Mouse (Mus musculus): ENCODE measurements at regions not wholly inside any gene's neighbourhood (a gene's known extent, or its start where the extent isn't known, plus 50 kb on each side); places are given as distances from the start of the nearest gene placed in this dataset.

- no peaks in the 10 kb centered on the region for H3K9me3 ChIP-seq (replicated peaks)
- ATAC-seq (ENCODE audit: extremely low read depth, insufficient number of reproducible peaks, low FRiP score, poor library complexity, severe bottlenecking) (no peak), DNase-seq (ENCODE audit: low spot score) (no peak)
Observed at GRCm38 (mm10) chr3:159689743-159690142, 90.8 kb downstream of the Rpe65 start.

GRCm38 (mm10) chr3:159724340-159725119 is 114.9 kb upstream of the Wls start:
- DNase-seq (ENCODE audit: low spot score), result no peak

More at GRCm38 (mm10) chr3:159689743-159690142, 90.8 kb downstream of the Rpe65 start:
- TF ChIP-seq POLR2AphosphoS5 (IDR thresholded peaks at IDR 0.05; ENCODE audit: insufficient replicate concordance, low read depth, low read length) (no peak), CTCF (IDR thresholded peaks at IDR 0.05; ENCODE audit: low read depth, low read length) (no peak), GATA2 (IDR thresholded peaks at IDR 0.05; ENCODE audit: borderline replicate concordance, low read depth, low read length) (no peak), GATA1 (IDR thresholded peaks at IDR 0.05; ENCODE audit: borderline replicate concordance, low read length) (no peak), TAL1 (conservative IDR thresholded peaks at IDR 0.05; ENCODE audit: low read depth, low read length) (no peak)
- Histone ChIP-seq H3K36me3 (replicated peaks) (no peaks in the 10 kb centered on the region), H3K4me1 (ENCODE audit: insufficient read depth, low read depth, low read length) (no peaks in the 10 kb centered on the region), H3K27me3 (ENCODE audit: insufficient read depth, low read length) (no peaks in the 10 kb centered on the region), H3K4me3 (ENCODE audit: low read depth, low read length) (no peak overlapping the region)

GRCm38 (mm10) chr3:159732201-159732600 is 107.3 kb upstream of the Wls start:
- DNase-seq (ENCODE audit: low spot score) (no peak), ATAC-seq (ENCODE audit: extremely low read depth, insufficient number of reproducible peaks, low FRiP score, poor library complexity, severe bottlenecking) (no peak)
- TF ChIP-seq TAL1 (conservative IDR thresholded peaks at IDR 0.05; ENCODE audit: low read depth, low read length) (no peak), GATA1 (IDR thresholded peaks at IDR 0.05; ENCODE audit: borderline replicate concordance, low read length) (no peak), POLR2AphosphoS5 (IDR thresholded peaks at IDR 0.05; ENCODE audit: insufficient replicate concordance, low read depth, low read length) (no peak), CTCF (IDR thresholded peaks at IDR 0.05; ENCODE audit: low read depth, low read length) (no peak), GATA2 (IDR thresholded peaks at IDR 0.05; ENCODE audit: borderline replicate concordance, low read depth, low read length) (no peak)
- no peaks in the 10 kb centered on the region for H3K9me3 ChIP-seq (replicated peaks)
- no peaks in the 10 kb centered on the region for H3K36me3 ChIP-seq (replicated peaks)
- no peaks in the 10 kb centered on the region for H3K27me3 ChIP-seq (ENCODE audit: insufficient read depth, low read length)
- no peaks in the 10 kb centered on the region for H3K4me1 ChIP-seq (ENCODE audit: insufficient read depth, low read depth, low read length)
- H3K4me3 ChIP-seq (ENCODE audit: low read depth, low read length), result no peak overlapping the region

More at GRCm38 (mm10) chr3:159724340-159725119, 114.9 kb upstream of the Wls start:
- H3K9me3 ChIP-seq (replicated peaks), result no peaks in the 10 kb centered on the region
- H3K36me3 ChIP-seq (replicated peaks), result no peaks in the 10 kb centered on the region
- peak; percentile 92 for ATAC-seq (ENCODE audit: extremely low read depth, insufficient number of reproducible peaks, low FRiP score, poor library complexity, severe bottlenecking)
- TF ChIP-seq CTCF (IDR thresholded peaks at IDR 0.05; ENCODE audit: low read depth, low read length), result no peak
- no peak for TF ChIP-seq GATA1 (IDR thresholded peaks at IDR 0.05; ENCODE audit: borderline replicate concordance, low read length)
- no peak for TF ChIP-seq GATA2 (IDR thresholded peaks at IDR 0.05; ENCODE audit: borderline replicate concordance, low read depth, low read length)
- H3K4me3 ChIP-seq (ENCODE audit: low read depth, low read length), result no peak overlapping the region
- no peaks in the 10 kb centered on the region for H3K4me1 ChIP-seq (ENCODE audit: insufficient read depth, low read depth, low read length)
- H3K27me3 ChIP-seq (ENCODE audit: insufficient read depth, low read length), result no peaks in the 10 kb centered on the region

- TF ChIP-seq GATA2 (IDR thresholded peaks at IDR 0.05; ENCODE audit: borderline replicate concordance, low read depth, low read length) (no peak), CTCF (IDR thresholded peaks at IDR 0.05; ENCODE audit: low read depth, low read length) (no peak), POLR2AphosphoS5 (IDR thresholded peaks at IDR 0.05; ENCODE audit: insufficient replicate concordance, low read depth, low read length) (no peak), GATA1 (IDR thresholded peaks at IDR 0.05; ENCODE audit: borderline replicate concordance, low read length) (no peak), TAL1 (conservative IDR thresholded peaks at IDR 0.05; ENCODE audit: low read depth, low read length) (no peak)
- no peak for ATAC-seq (ENCODE audit: extremely low read depth, insufficient number of reproducible peaks, low FRiP score, poor library complexity, severe bottlenecking)
- H3K9me3 ChIP-seq (replicated peaks), result no peaks in the 10 kb centered on the region
Observed at GRCm38 (mm10) chr3:159733141-159733540, 106.3 kb upstream of the Wls start.

GRCm38 (mm10) chr3:159734547-159734946 is 104.9 kb upstream of the Wls start:
- Histone ChIP-seq H3K4me3 (ENCODE audit: low read depth, low read length) (no peak overlapping the region), H3K4me1 (ENCODE audit: insufficient read depth, low read depth, low read length) (no peaks in the 10 kb centered on the region), H3K9me3 (replicated peaks) (no peaks in the 10 kb centered on the region), H3K36me3 (replicated peaks) (no peaks in the 10 kb centered on the region), H3K27me3 (ENCODE audit: insufficient read depth, low read length) (no peaks in the 10 kb centered on the region)
- TF ChIP-seq POLR2AphosphoS5 (IDR thresholded peaks at IDR 0.05; ENCODE audit: insufficient replicate concordance, low read depth, low read length) (no peak), GATA2 (IDR thresholded peaks at IDR 0.05; ENCODE audit: borderline replicate concordance, low read depth, low read length) (no peak), CTCF (IDR thresholded peaks at IDR 0.05; ENCODE audit: low read depth, low read length) (no peak), TAL1 (conservative IDR thresholded peaks at IDR 0.05; ENCODE audit: low read depth, low read length) (no peak), GATA1 (IDR thresholded peaks at IDR 0.05; ENCODE audit: borderline replicate concordance, low read length) (no peak)
- ATAC-seq (ENCODE audit: extremely low read depth, insufficient number of reproducible peaks, low FRiP score, poor library complexity, severe bottlenecking) (no peak), DNase-seq (ENCODE audit: low spot score) (no peak)

More at GRCm38 (mm10) chr3:159733141-159733540, 106.3 kb upstream of the Wls start:
- DNase-seq (ENCODE audit: low spot score), result no peak
- H3K27me3 ChIP-seq (ENCODE audit: insufficient read depth, low read length), result no peaks in the 10 kb centered on the region
- no peak overlapping the region for H3K4me3 ChIP-seq (ENCODE audit: low read depth, low read length)
- H3K36me3 ChIP-seq (replicated peaks), result no peaks in the 10 kb centered on the region
- no peaks in the 10 kb centered on the region for H3K4me1 ChIP-seq (ENCODE audit: insufficient read depth, low read depth, low read length)

- no peaks in the 10 kb centered on the region for H3K27me3 ChIP-seq (ENCODE audit: insufficient read depth, low read length)
- DNase-seq (ENCODE audit: low spot score) (no peak), ATAC-seq (ENCODE audit: extremely low read depth, insufficient number of reproducible peaks, low FRiP score, poor library complexity, severe bottlenecking) (peak; percentile 84)
- TF ChIP-seq GATA1 (IDR thresholded peaks at IDR 0.05; ENCODE audit: borderline replicate concordance, low read length) (no peak), CTCF (IDR thresholded peaks at IDR 0.05; ENCODE audit: low read depth, low read length) (no peak), POLR2AphosphoS5 (IDR thresholded peaks at IDR 0.05; ENCODE audit: insufficient replicate concordance, low read depth, low read length) (no peak), GATA2 (IDR thresholded peaks at IDR 0.05; ENCODE audit: borderline replicate concordance, low read depth, low read length) (no peak), TAL1 (conservative IDR thresholded peaks at IDR 0.05; ENCODE audit: low read depth, low read length) (no peak)
- H3K4me3 ChIP-seq (ENCODE audit: low read depth, low read length), result no peak overlapping the region
- H3K36me3 ChIP-seq (replicated peaks), result no peaks in the 10 kb centered on the region
- no peaks in the 10 kb centered on the region for H3K4me1 ChIP-seq (ENCODE audit: insufficient read depth, low read depth, low read length)
- H3K9me3 ChIP-seq (replicated peaks), result no peaks in the 10 kb centered on the region
Observed at GRCm38 (mm10) chr3:159736070-159736469, 103.4 kb upstream of the Wls start.

Measured in G1E (cell line).